Mouse (Mus musculus): Measurements from ENCODE around the gene Panx2. TPM values are rescaled to one million over a fixed set of nuclear protein-coding genes. Genes with fewer than 3 reads are reported as not detected.

Gene Panx2
- polyA plus RNA-seq, 1 experiment: not detected

- Histone ChIP-seq H3K79me2 (ENCODE audit: control insufficient read depth, insufficient read depth) (no peaks in the 10 kb centered on the region), H3K4me2 (ENCODE audit: low read depth) (no peak overlapping the region), H3K36me3 (ENCODE audit: control insufficient read depth, insufficient read depth) (no peaks in the 10 kb centered on the region), H3ac (ENCODE audit: control insufficient read depth, insufficient read length) (no peak overlapping the region), H3K4me3 (no peak overlapping the region), H3K27me3 (ENCODE audit: control insufficient read depth, insufficient read depth, insufficient read length) (peaks cover 10% of the 10 kb centered on the region)
- TF ChIP-seq CEBPB (IDR thresholded peaks at IDR 0.05; ENCODE audit: insufficient read depth, poor library complexity, severe bottlenecking) (no peak), MAX (IDR thresholded peaks at IDR 0.05; ENCODE audit: low read depth) (no peak), POLR2AphosphoS2 (IDR thresholded peaks at IDR 0.05; ENCODE audit: insufficient read length, low read depth) (no peak), E2F4 (IDR thresholded peaks at IDR 0.05; ENCODE audit: insufficient read depth) (no peak), TCF3 (IDR thresholded peaks at IDR 0.05; ENCODE audit: insufficient read length, low read depth) (no peak), SRF (IDR thresholded peaks at IDR 0.05; ENCODE audit: control insufficient read depth, insufficient read length, low read depth) (no peak), MYOD1 (IDR thresholded peaks at IDR 0.05; ENCODE audit: control insufficient read depth in 1 of 3, insufficient read length in 2 of 3, low read depth in 2 of 3) (no peak), POLR2A (IDR thresholded peaks at IDR 0.05; ENCODE audit: insufficient read length, low read depth) (no peak), REST (IDR thresholded peaks at IDR 0.05; ENCODE audit: insufficient read depth, insufficient read length) (no peak), USF1 (IDR thresholded peaks at IDR 0.05; ENCODE audit: low read depth) (no peak), MYOG (IDR thresholded peaks at IDR 0.05; ENCODE audit: control insufficient read depth in 1 of 3, insufficient read depth in 1 of 3, insufficient read length in 2 of 3, low read depth in 2 of 3) (no peak), TCF12 (IDR thresholded peaks at IDR 0.05; ENCODE audit: insufficient read depth, poor library complexity, severe bottlenecking) (no peak)
These were observed 15.2 kb upstream of the Panx2 start for GRCm38 (mm10) chr15:89044381-89044780.

- Histone ChIP-seq H3K27me3 (ENCODE audit: control insufficient read depth, insufficient read depth, insufficient read length) (peaks cover 10% of the 10 kb centered on the region), H3K79me2 (ENCODE audit: control insufficient read depth, insufficient read depth) (no peaks in the 10 kb centered on the region), H3K4me3 (no peak overlapping the region), H3K36me3 (ENCODE audit: control insufficient read depth, insufficient read depth) (no peaks in the 10 kb centered on the region), H3K4me2 (ENCODE audit: low read depth) (no peak overlapping the region), H3ac (ENCODE audit: control insufficient read depth, insufficient read length) (no peak overlapping the region)
- TF ChIP-seq TCF3 (IDR thresholded peaks at IDR 0.05; ENCODE audit: insufficient read length, low read depth): no peak
- no peak for TF ChIP-seq REST (IDR thresholded peaks at IDR 0.05; ENCODE audit: insufficient read depth, insufficient read length)
- TF ChIP-seq SRF (IDR thresholded peaks at IDR 0.05; ENCODE audit: control insufficient read depth, insufficient read length, low read depth): no peak
- no peak for TF ChIP-seq POLR2AphosphoS2 (IDR thresholded peaks at IDR 0.05; ENCODE audit: insufficient read length, low read depth)
- no peak for TF ChIP-seq POLR2A (IDR thresholded peaks at IDR 0.05; ENCODE audit: insufficient read length, low read depth)
- TF ChIP-seq USF1 (IDR thresholded peaks at IDR 0.05; ENCODE audit: low read depth): no peak
- TF ChIP-seq TCF12 (IDR thresholded peaks at IDR 0.05; ENCODE audit: insufficient read depth, poor library complexity, severe bottlenecking): no peak
- TF ChIP-seq MYOG (IDR thresholded peaks at IDR 0.05; ENCODE audit: control insufficient read depth in 1 of 3, insufficient read depth in 1 of 3, insufficient read length in 2 of 3, low read depth in 2 of 3): no peak
- TF ChIP-seq CEBPB (IDR thresholded peaks at IDR 0.05; ENCODE audit: insufficient read depth, poor library complexity, severe bottlenecking): no peak
- TF ChIP-seq MYOD1 (IDR thresholded peaks at IDR 0.05; ENCODE audit: control insufficient read depth in 1 of 3, insufficient read length in 2 of 3, low read depth in 2 of 3): no peak
- TF ChIP-seq E2F4 (IDR thresholded peaks at IDR 0.05; ENCODE audit: insufficient read depth): no peak
- no peak for TF ChIP-seq MAX (IDR thresholded peaks at IDR 0.05; ENCODE audit: low read depth)
These were observed 13.2 kb upstream of the Panx2 start for GRCm38 (mm10) chr15:89046356-89046755.

- Histone ChIP-seq H3K36me3 (ENCODE audit: control insufficient read depth, insufficient read depth) (no peaks in the 10 kb centered on the region), H3K79me2 (ENCODE audit: control insufficient read depth, insufficient read depth) (no peaks in the 10 kb centered on the region), H3K27me3 (ENCODE audit: control insufficient read depth, insufficient read depth, insufficient read length) (peaks cover 67% of the 10 kb centered on the region), H3K4me3 (no peak overlapping the region), H3ac (ENCODE audit: control insufficient read depth, insufficient read length) (no peak overlapping the region), H3K4me2 (ENCODE audit: low read depth) (no peak overlapping the region)
- TF ChIP-seq POLR2AphosphoS2 (IDR thresholded peaks at IDR 0.05; ENCODE audit: insufficient read length, low read depth): no peak
These were observed 4.9 kb upstream of the Panx2 start for GRCm38 (mm10) chr15:89054666-89055065.

GRCm38 (mm10) chr15:89058736-89059135 lies 798 bp upstream of the Panx2 start:
- H3ac ChIP-seq (ENCODE audit: control insufficient read depth, insufficient read length): no peak overlapping the region
- no peaks in the 10 kb centered on the region for H3K79me2 ChIP-seq (ENCODE audit: control insufficient read depth, insufficient read depth)
- H3K36me3 ChIP-seq (ENCODE audit: control insufficient read depth, insufficient read depth): no peaks in the 10 kb centered on the region
- H3K4me3 ChIP-seq: no peak overlapping the region
- TF ChIP-seq USF1 (IDR thresholded peaks at IDR 0.05; ENCODE audit: low read depth): no peak
- no peak for TF ChIP-seq MYOG (IDR thresholded peaks at IDR 0.05; ENCODE audit: control insufficient read depth in 1 of 3, insufficient read depth in 1 of 3, insufficient read length in 2 of 3, low read depth in 2 of 3)
- TF ChIP-seq POLR2AphosphoS2 (IDR thresholded peaks at IDR 0.05; ENCODE audit: insufficient read length, low read depth): no peak
- TF ChIP-seq TCF12 (IDR thresholded peaks at IDR 0.05; ENCODE audit: insufficient read depth, poor library complexity, severe bottlenecking): no peak
- no peak for TF ChIP-seq CEBPB (IDR thresholded peaks at IDR 0.05; ENCODE audit: insufficient read depth, poor library complexity, severe bottlenecking)
- no peak for TF ChIP-seq POLR2A (IDR thresholded peaks at IDR 0.05; ENCODE audit: insufficient read length, low read depth)
- TF ChIP-seq MAX (IDR thresholded peaks at IDR 0.05; ENCODE audit: low read depth): no peak
- TF ChIP-seq E2F4 (IDR thresholded peaks at IDR 0.05; ENCODE audit: insufficient read depth): no peak
- TF ChIP-seq TCF3 (IDR thresholded peaks at IDR 0.05; ENCODE audit: insufficient read length, low read depth): no peak
- TF ChIP-seq MYOD1 (IDR thresholded peaks at IDR 0.05; ENCODE audit: control insufficient read depth in 1 of 3, insufficient read length in 2 of 3, low read depth in 2 of 3): no peak
- no peak for TF ChIP-seq SRF (IDR thresholded peaks at IDR 0.05; ENCODE audit: control insufficient read depth, insufficient read length, low read depth)
- TF ChIP-seq REST (IDR thresholded peaks at IDR 0.05; ENCODE audit: insufficient read depth, insufficient read length): no peak
- no peak overlapping the region for H3K4me2 ChIP-seq (ENCODE audit: low read depth)
- H3K27me3 ChIP-seq (ENCODE audit: control insufficient read depth, insufficient read depth, insufficient read length): peaks cover 90% of the 10 kb centered on the region

GRCm38 (mm10) chr15:89060032-89060681 lies 623 bp downstream of the Panx2 start:
- Histone ChIP-seq H3K27me3 (ENCODE audit: control insufficient read depth, insufficient read depth, insufficient read length) (peaks cover 91% of the 10 kb centered on the region), H3K4me3 (no peak overlapping the region), H3K36me3 (ENCODE audit: control insufficient read depth, insufficient read depth) (no peaks in the 10 kb centered on the region), H3K4me2 (ENCODE audit: low read depth) (no peak overlapping the region), H3ac (ENCODE audit: control insufficient read depth, insufficient read length) (no peak overlapping the region), H3K79me2 (ENCODE audit: control insufficient read depth, insufficient read depth) (no peaks in the 10 kb centered on the region)
- TF ChIP-seq CEBPB (IDR thresholded peaks at IDR 0.05; ENCODE audit: insufficient read depth, poor library complexity, severe bottlenecking) (no peak), MAX (IDR thresholded peaks at IDR 0.05; ENCODE audit: low read depth) (no peak), TCF12 (IDR thresholded peaks at IDR 0.05; ENCODE audit: insufficient read depth, poor library complexity, severe bottlenecking) (no peak), MYOD1 (IDR thresholded peaks at IDR 0.05; ENCODE audit: control insufficient read depth in 1 of 3, insufficient read length in 2 of 3, low read depth in 2 of 3) (no peak), USF1 (IDR thresholded peaks at IDR 0.05; ENCODE audit: low read depth) (no peak)
